Mouse (Mus musculus) CH12.LX (cell line): ENCODE measurements around the gene Ddx46. TPM values are rescaled to one million over a fixed set of nuclear protein-coding genes. Genes with fewer than 3 reads are reported as not detected.
A peak's percentile ranks its signal among the peaks of the same experiment; 100 is the strongest.

ENCODE experiments used
- DNase-seq: peaks from one replicate; pipeline ENCODE4 v3.0.0-alpha.2; 2013; ENCODE audit errors: extremely low read depth
- H3K27ac ChIP-seq: 2 replicates; pipeline ENCODE4 v1.5.1; 2012; ENCODE audit warnings: low read depth, mild to moderate bottlenecking, control low read depth, moderate library complexity; ENCODE audit not compliant: insufficient read depth
- H3K27me3 ChIP-seq: replicated peaks from 2 replicates; pipeline ENCODE3; 2012; ENCODE audit warnings: inconsistent platforms
- H3K36me3 ChIP-seq, 2 experiments: replicated peaks in 1 of 2; 2 replicates each; pipeline versions ENCODE3 to v1.6.1; 2012; ENCODE audit warnings: inconsistent platforms in 1 of 2, low read length in 1 of 2, mild to moderate bottlenecking in 1 of 2, mixed read lengths in 1 of 2, moderate library complexity in 1 of 2; ENCODE audit not compliant: control insufficient read depth in 1 of 2, insufficient read depth in 1 of 2
- H3K4me1 ChIP-seq, 2 experiments: 2 replicates each; pipeline ENCODE4 v1.6.1; 2012; ENCODE audit warnings: inconsistent platforms in 1 of 2, moderate library complexity in 1 of 2; ENCODE audit not compliant: insufficient read depth in 2 of 2, control insufficient read depth in 1 of 2
- H3K4me2 ChIP-seq: 2 replicates; pipeline ENCODE4 v1.6.1; 2012; ENCODE audit warnings: low read depth, mild to moderate bottlenecking, control low read depth; ENCODE audit not compliant: poor library complexity, insufficient read depth, severe bottlenecking
- H3K4me3 ChIP-seq, 3 experiments: fragments of 150-350 bp in 1 of 3; sonication (generic) in 1 of 3; replicated peaks in 1 of 3; 2 replicates each; pipeline versions ENCODE3 to v1.5.1; 2011 to 2012; ENCODE audit warnings: low read depth in 2 of 3, low read length in 2 of 3, mild to moderate bottlenecking in 2 of 3, moderate library complexity in 2 of 3, control low read depth in 1 of 3, improper control_type of control experiment in 1 of 3, inconsistent platforms in 1 of 3, mixed read lengths in 1 of 3; ENCODE audit not compliant: poor library complexity in 1 of 3
- H3K79me2 ChIP-seq: replicated peaks from 2 replicates; pipeline ENCODE4 v1.6.1; 2012; ENCODE audit warnings: mild to moderate bottlenecking, moderate library complexity; ENCODE audit not compliant: control insufficient read depth, poor library complexity, insufficient read depth, severe bottlenecking; ENCODE audit errors: extremely low read depth
- H3K9ac ChIP-seq: 2 replicates; pipeline ENCODE4 v1.6.1; 2012; ENCODE audit warnings: low read depth, mild to moderate bottlenecking, control low read depth, moderate library complexity; ENCODE audit not compliant: insufficient read depth
- H3K9me3 ChIP-seq: replicated peaks from 2 replicates; pipeline ENCODE3; 2012; ENCODE audit warnings: low read length, inconsistent platforms, mixed read lengths
- BHLHE40 ChIP-seq: IDR thresholded peaks from 2 replicates; pipeline ENCODE4 v1.6.1; 2011; ENCODE audit warnings: mild to moderate bottlenecking, low read depth, low read length, improper control_type of control experiment
- CHD1 ChIP-seq: IDR thresholded peaks from 2 replicates; pipeline ENCODE4 v1.6.1; 2012; ENCODE audit warnings: low read depth, low read length, improper control_type of control experiment, inconsistent platforms
- CHD2 ChIP-seq: IDR thresholded peaks from 2 replicates; pipeline ENCODE4 v1.6.1; 2011; ENCODE audit warnings: low read length, improper control_type of control experiment
- CTCF ChIP-seq, 2 experiments: IDR thresholded peaks in 1 of 2; conservative IDR thresholded peaks in 1 of 2; 2 replicates each; pipeline ENCODE4 v1.5.1; 2011 to 2012; ENCODE audit warnings: low read depth in 2 of 2, low read length in 2 of 2, improper control_type of control experiment in 1 of 2, inconsistent platforms in 1 of 2, mild to moderate bottlenecking in 1 of 2, moderate library complexity in 1 of 2
- E2F4 ChIP-seq: IDR thresholded peaks from 2 replicates; pipeline ENCODE4 v1.6.1; 2011; ENCODE audit warnings: low read depth, low read length, improper control_type of control experiment; ENCODE audit not compliant: insufficient replicate concordance
- ELF1 ChIP-seq: IDR thresholded peaks from 2 replicates; pipeline ENCODE4 v1.6.1; 2014; ENCODE audit warnings: low read depth, mild to moderate bottlenecking, inconsistent platforms, low read length, improper control_type of control experiment
- EP300 ChIP-seq: IDR thresholded peaks from 2 replicates; pipeline ENCODE4 v1.6.1; 2011; ENCODE audit warnings: low read length, improper control_type of control experiment
- ETS1 ChIP-seq: conservative IDR thresholded peaks from 2 replicates; pipeline ENCODE4 v1.6.1; 2012; ENCODE audit warnings: low read depth, mild to moderate bottlenecking, inconsistent platforms, low read length, improper control_type of control experiment, moderate library complexity
- GABPA ChIP-seq: IDR thresholded peaks from 2 replicates; pipeline ENCODE4 v1.6.1; 2012; ENCODE audit warnings: low read depth, low read length, improper control_type of control experiment, inconsistent platforms; ENCODE audit not compliant: insufficient replicate concordance
- HCFC1 ChIP-seq: IDR thresholded peaks from 2 replicates; pipeline ENCODE4 v1.6.1; 2012; ENCODE audit warnings: low read depth, mild to moderate bottlenecking, inconsistent platforms, low read length, improper control_type of control experiment
- IRF4 ChIP-seq: IDR thresholded peaks from 2 replicates; pipeline ENCODE4 v1.6.1; 2014; ENCODE audit warnings: low read depth, mild to moderate bottlenecking, inconsistent platforms, low read length, improper control_type of control experiment
- JUN ChIP-seq: IDR thresholded peaks from 2 replicates; pipeline ENCODE4 v1.6.1; 2011; ENCODE audit warnings: low read depth, mild to moderate bottlenecking, low read length, improper control_type of control experiment, moderate library complexity; ENCODE audit not compliant: insufficient read depth
- JUND ChIP-seq: conservative IDR thresholded peaks from 2 replicates; pipeline ENCODE4 v1.6.1; 2011; ENCODE audit warnings: low read depth, low read length, improper control_type of control experiment
- KAT2A ChIP-seq: IDR thresholded peaks from 2 replicates; pipeline ENCODE4 v1.6.1; 2012; ENCODE audit warnings: low read length, improper control_type of control experiment, inconsistent platforms; ENCODE audit not compliant: insufficient replicate concordance
- MAFK ChIP-seq: IDR thresholded peaks from 2 replicates; pipeline ENCODE4 v1.6.1; 2011; ENCODE audit warnings: low read length, improper control_type of control experiment; ENCODE audit not compliant: insufficient replicate concordance
- MAX ChIP-seq: IDR thresholded peaks from 2 replicates; pipeline ENCODE4 v1.6.1; 2011; ENCODE audit warnings: low read length, improper control_type of control experiment
- MAZ ChIP-seq: IDR thresholded peaks from 2 replicates; pipeline ENCODE4 v1.6.1; 2012; ENCODE audit warnings: low read depth, mild to moderate bottlenecking, inconsistent platforms, low read length, improper control_type of control experiment, moderate library complexity
- MEF2A ChIP-seq: IDR thresholded peaks from 2 replicates; pipeline ENCODE4 v1.6.1; 2014; ENCODE audit warnings: low read depth, mild to moderate bottlenecking, inconsistent platforms, low read length, improper control_type of control experiment, borderline replicate concordance
- MXI1 ChIP-seq: IDR thresholded peaks from 2 replicates; pipeline ENCODE4 v1.6.1; 2011; ENCODE audit warnings: mild to moderate bottlenecking, low read depth, low read length, improper control_type of control experiment
- MYC ChIP-seq: IDR thresholded peaks from 2 replicates; pipeline ENCODE4 v1.6.1; 2011; ENCODE audit warnings: low read depth, mild to moderate bottlenecking, improper control_type of control experiment, low read length
- NELFE ChIP-seq: IDR thresholded peaks from 2 replicates; pipeline ENCODE4 v1.6.1; 2011; ENCODE audit warnings: low read depth, low read length, improper control_type of control experiment
- NRF1 ChIP-seq: IDR thresholded peaks from 2 replicates; pipeline ENCODE4 v1.6.1; 2014; ENCODE audit warnings: low read depth, mild to moderate bottlenecking, inconsistent platforms, low read length, improper control_type of control experiment, moderate library complexity
- PAX5 ChIP-seq: IDR thresholded peaks from 2 replicates; pipeline ENCODE4 v1.6.1; 2012; ENCODE audit warnings: low read length, inconsistent platforms, mixed read lengths
- POLR2A ChIP-seq: IDR thresholded peaks from 2 replicates; pipeline ENCODE4 v1.6.1; 2011; ENCODE audit warnings: low read depth, mild to moderate bottlenecking, improper control_type of control experiment, low read length
- POLR2AphosphoS2 ChIP-seq: IDR thresholded peaks from 2 replicates; pipeline ENCODE4 v1.6.1; 2011; ENCODE audit warnings: low read depth, low read length, improper control_type of control experiment
- RAD21 ChIP-seq: IDR thresholded peaks from 2 replicates; pipeline ENCODE4 v1.6.1; 2011; ENCODE audit warnings: low read depth, mild to moderate bottlenecking, low read length, improper control_type of control experiment, moderate library complexity
- RCOR1 ChIP-seq: conservative IDR thresholded peaks from 2 replicates; pipeline ENCODE4 v1.6.1; 2012; ENCODE audit warnings: low read depth, mild to moderate bottlenecking, inconsistent platforms, low read length, improper control_type of control experiment
- SIN3A ChIP-seq: IDR thresholded peaks from 2 replicates; pipeline ENCODE4 v1.6.1; 2012; ENCODE audit warnings: low read length, improper control_type of control experiment, inconsistent platforms
- SMC3 ChIP-seq: IDR thresholded peaks from 2 replicates; pipeline ENCODE4 v1.6.1; 2011; ENCODE audit warnings: low read depth, low read length, improper control_type of control experiment
- TBP ChIP-seq: conservative IDR thresholded peaks from 2 replicates; pipeline ENCODE4 v1.6.1; 2011; ENCODE audit warnings: low read depth, low read length, improper control_type of control experiment
- TCF12 ChIP-seq: IDR thresholded peaks from 2 replicates; pipeline ENCODE4 v1.6.1; 2014; ENCODE audit warnings: low read depth, mild to moderate bottlenecking, inconsistent platforms, low read length, improper control_type of control experiment
- UBTF ChIP-seq: IDR thresholded peaks from 2 replicates; pipeline ENCODE4 v1.6.1; 2012; ENCODE audit warnings: low read depth, mild to moderate bottlenecking, inconsistent platforms, low read length, improper control_type of control experiment, moderate library complexity
- USF1 ChIP-seq: IDR thresholded peaks from 2 replicates; pipeline ENCODE4 v1.6.1; 2014; ENCODE audit warnings: low read depth, mild to moderate bottlenecking, inconsistent platforms, low read length, improper control_type of control experiment
- USF2 ChIP-seq: conservative IDR thresholded peaks from 2 replicates; pipeline ENCODE4 v1.6.1; 2011; ENCODE audit warnings: low read depth, low read length, improper control_type of control experiment
- ZC3H11A ChIP-seq: IDR thresholded peaks from 2 replicates; pipeline ENCODE4 v1.6.1; 2012; ENCODE audit warnings: low read depth, mild to moderate bottlenecking, inconsistent platforms, low read length, improper control_type of control experiment
- ZKSCAN1 ChIP-seq: IDR thresholded peaks from 2 replicates; pipeline ENCODE4 v1.6.1; 2012; ENCODE audit warnings: low read depth, inconsistent platforms, low read length, improper control_type of control experiment, borderline replicate concordance
- ZMIZ1 ChIP-seq: IDR thresholded peaks from 2 replicates; pipeline ENCODE4 v1.6.1; 2012; ENCODE audit warnings: low read depth, mild to moderate bottlenecking, inconsistent platforms, low read length, improper control_type of control experiment
- ZNF384 ChIP-seq: IDR thresholded peaks from 2 replicates; pipeline ENCODE4 v1.6.1; 2012; ENCODE audit warnings: low read depth, low read length, improper control_type of control experiment, inconsistent platforms
- dilution Hi-C: fragments of 300-500 bp; cut with MboI; formaldehyde crosslinking; loops from 2 replicates; pipeline ENCODE4 v1.14.3; 2020; ENCODE audit warnings: low sequenced_read_pairs; ENCODE audit not compliant: extremely low pct_unique_long_range_greater_than_20kb, extremely low pct_ligation_motif_present
- in situ Hi-C: fragments of 300-500 bp; cut with MboI; formaldehyde crosslinking; loops from 3 replicates; pipeline ENCODE4 v1.14.3; 2019; ENCODE audit warnings: low sequenced_read_pairs, low pct_ligation_motif_present, low pct_unique_long_range_greater_than_20kb, mixed read lengths
- polyA plus RNA-seq: library from polyadenylated mRNA; unstranded; fragments of >175 nt; gene quantifications from 2 replicates; pipeline ENCODE4 v1.2.1, GENCODE M21; 2012; ENCODE audit warnings: low read depth; ENCODE audit not compliant: insufficient read length
- total RNA-seq, 2 experiments: library from RNA; depleted of rRNA; stranded (reverse); fragments of 300-350 nt in 1 of 2; fragments of >200 nt in 1 of 2; gene quantifications; 2 replicates each; pipeline ENCODE4 v1.2.3; 2012 to 2014

Gene Ddx46
- total and polyA plus RNA-seq, 3 experiments, result 35.4 to 103 (median 36.1) TPM

GRCm38 (mm10) chr13:55727120-55727838 is 92.5 kb downstream of the Ddx46 start, which contains the start of gene Pcbd2:
Pcbd2 (plus strand) TSS chr13:55727368.
- H3K27ac ChIP-seq, result peak within 1 kb of the TSS; percentile 88
- H3K27me3 ChIP-seq, result no peaks in the 10 kb centered on the region
- H3K4me2 ChIP-seq, result peak within 1 kb of the TSS; percentile 62
- H3K4me1 ChIP-seq, result peaks cover 2 to 13% of the 10 kb centered on the region in 2 experiments; a peak in 2 of 4 replicates
- peak within 1 kb of the TSS; percentile 94 for H3K9ac ChIP-seq
- H3K9me3 ChIP-seq, result no peaks in the 10 kb centered on the region
- no peaks in the 10 kb centered on the region for H3K79me2 ChIP-seq
- peaks cover 14 to 47% of the 10 kb centered on the region in 2 experiments for H3K36me3 ChIP-seq
- DNase-seq, result peak; percentile 72
- dilution Hi-C loops, result no loop called here
- peak within 1 kb of the TSS; percentile 74 to 87 (median 82) for H3K4me3 ChIP-seq
- no peak for TF ChIP-seq BHLHE40
- peak; percentile 80 for TF ChIP-seq NRF1
- peak; percentile 58; the same call in 1 of the 2 replicates for TF ChIP-seq ELF1
- no peak for TF ChIP-seq CHD2
- no peak for TF ChIP-seq TBP
- no peak for TF ChIP-seq USF1
- peak in 1 of 2 experiments; percentile 15; a peak in 2 of 4 replicates for TF ChIP-seq CTCF (conservative IDR thresholded peaks at IDR 0.05 in 1 of 2, IDR thresholded peaks at IDR 0.05 in 1 of 2; ENCODE audit: low read depth in 2 of 2, low read length in 2 of 2)
- TF ChIP-seq MYC, result no peak
- TF ChIP-seq USF2, result no peak
- no peak for TF ChIP-seq ETS1
- no peak for TF ChIP-seq PAX5
- TF ChIP-seq POLR2A, result peak; percentile 62
- peak; percentile 63; the same call in 1 of the 2 replicates for TF ChIP-seq ZMIZ1
- no peak for TF ChIP-seq RAD21
- no peak for TF ChIP-seq ZNF384
- 0 out of 2 replicates have a peak, but pooled peaks have one; percentile 17 for TF ChIP-seq RCOR1
- TF ChIP-seq MXI1, result peak; percentile 23
- TF ChIP-seq IRF4, result no peak
- peak; percentile 56 for TF ChIP-seq MAX
- no peak for TF ChIP-seq E2F4
- no peak for TF ChIP-seq EP300
- TF ChIP-seq KAT2A, result no peak
- peak; percentile 99 for TF ChIP-seq UBTF
- no peak for TF ChIP-seq MAZ
- no peak for TF ChIP-seq JUND
- TF ChIP-seq MAFK, result no peak
- peak; percentile 53 for TF ChIP-seq NELFE
- no peak for TF ChIP-seq ZC3H11A
- TF ChIP-seq SIN3A, result peak; percentile 64; the same call in 1 of the 2 replicates
- TF ChIP-seq POLR2AphosphoS2, result no peak
- no peak for TF ChIP-seq CHD1
- no peak for TF ChIP-seq JUN
- TF ChIP-seq SMC3, result no peak
- TF ChIP-seq ZKSCAN1, result no peak
- no peak for TF ChIP-seq GABPA
- peak; percentile 83; the same call in 1 of the 2 replicates for TF ChIP-seq TCF12
- no peak; the same call in 1 of the 2 replicates for TF ChIP-seq MEF2A
- peak; percentile 63 for TF ChIP-seq HCFC1
- in situ Hi-C loops, result loop anchor here (10.0 kb wide), 1 partner anchor 122 kb away; no protein-coding TSS in a partner anchor
